Mouse (Mus musculus): Measurements from ENCODE around the gene Gm17467.
"Not testable (repeated sequence)": the region's sequence is repeated elsewhere in the genome, so short reads cannot be mapped to it uniquely, and the experiment has no call there.

Gene Gm17467

DNA sequence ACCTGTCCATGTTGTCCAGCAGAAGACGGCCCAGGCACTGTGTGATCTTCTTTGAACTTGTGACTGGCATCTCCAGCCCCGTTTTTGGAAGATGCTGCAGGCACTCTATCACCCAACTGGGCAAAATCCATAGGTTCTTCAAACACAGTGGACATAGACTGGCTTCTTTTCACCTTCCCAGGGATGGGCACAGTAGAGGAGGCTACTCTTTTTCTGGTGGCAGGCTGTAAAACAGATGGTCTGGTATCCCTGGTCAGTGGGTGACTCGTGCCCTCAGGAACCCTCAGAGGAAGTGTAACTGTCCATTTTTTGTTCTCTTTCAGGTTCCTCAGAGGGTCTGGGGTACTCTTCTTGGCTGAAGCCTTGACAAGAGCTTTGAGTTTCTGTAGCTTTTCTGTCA is at the start of gene Gm17467:
TSS of gene Gm17467 (minus strand) at position 101 of the 400 bp plus-strand sequence.
- CTCF ChIA-PET = not testable (repeated sequence)
